Mouse (Mus musculus) adrenal gland, adult (tissue): ENCODE measurements around the gene Ovol1.

Source experiments
- DNase-seq, 2 experiments: peaks; one replicate each; pipeline ENCODE4 v3.0.0; 2022 to 2023; ENCODE audit warnings: low spot score in 1 of 2; ENCODE audit not compliant: inconsistent age in 2 of 2

Gene Ovol1

GRCm38 (mm10) chr19:5560457-5561041 lies at the start of gene Ovol1:
Ovol1 (minus strand) TSS chr19:5560646.
- peak in 1 of 2 experiments; percentile 15 for DNase-seq

DNA sequence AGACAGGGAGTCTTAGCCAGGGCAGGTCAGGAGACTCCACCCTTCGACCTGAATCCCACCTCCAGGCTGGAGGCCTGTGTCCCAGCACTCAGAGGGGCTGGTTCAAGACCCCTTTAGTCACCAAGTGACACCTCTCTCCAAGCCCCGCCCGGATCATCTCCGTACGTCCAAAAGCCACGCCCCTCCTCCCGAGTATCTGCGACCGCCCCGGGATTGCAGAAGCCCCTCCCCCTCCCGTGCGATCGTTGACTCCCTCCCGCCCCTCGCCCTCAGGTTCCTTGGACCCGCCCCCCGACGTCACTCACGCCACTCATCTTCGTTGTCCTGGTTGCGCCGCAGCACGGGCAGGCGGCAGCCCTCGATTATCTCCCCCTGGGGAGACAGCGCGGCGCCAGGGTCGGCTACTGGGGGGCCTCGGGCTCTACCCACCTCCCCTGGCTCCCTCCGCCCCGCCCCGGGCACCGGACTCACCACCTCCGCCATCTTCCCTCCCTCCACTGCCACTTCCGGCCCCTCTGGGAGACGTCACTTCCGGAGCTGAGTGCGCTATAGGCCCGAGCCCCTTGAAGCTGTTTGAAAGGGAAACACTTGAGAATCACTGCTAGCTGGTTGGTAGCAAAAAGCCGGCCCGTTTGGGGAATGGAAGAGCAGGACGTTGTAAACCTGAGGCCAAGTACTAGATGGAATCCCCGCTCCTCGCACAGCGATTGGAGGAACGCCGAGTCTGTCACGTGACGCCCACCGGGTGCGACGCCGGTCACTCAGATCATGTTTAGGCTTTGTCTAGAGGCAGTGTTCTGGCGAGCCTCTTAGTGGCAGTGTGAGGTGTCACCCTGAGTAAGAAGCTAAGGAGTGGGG lies 49.3 kb upstream of the Ovol1 start, which contains the start of gene Kat5:
Gene Kat5 (minus strand): TSS at position 691 of the 858 bp plus-strand sequence.
- DNase-seq = peak; percentile 95 to 100

DNA sequence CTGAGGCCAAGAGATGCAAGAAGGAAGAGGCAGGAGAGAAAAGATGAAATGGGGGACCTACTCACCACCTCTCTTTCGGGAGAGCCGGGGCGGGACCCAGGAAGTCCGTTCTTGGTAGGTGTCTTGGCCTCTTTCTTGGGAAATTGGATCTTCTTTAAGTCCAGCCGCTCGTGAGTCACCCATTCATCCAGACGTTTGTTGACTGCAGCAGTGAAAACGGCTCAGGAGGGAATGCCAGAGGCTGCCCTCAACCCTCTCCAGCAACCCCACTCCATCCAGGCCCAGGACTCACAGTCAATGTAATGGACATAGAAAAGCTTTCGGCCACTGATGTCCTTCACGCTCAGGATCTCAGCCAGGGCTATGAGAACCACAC lies 48.7 kb upstream of the Ovol1 start:
- DNase-seq = no peak

DNA sequence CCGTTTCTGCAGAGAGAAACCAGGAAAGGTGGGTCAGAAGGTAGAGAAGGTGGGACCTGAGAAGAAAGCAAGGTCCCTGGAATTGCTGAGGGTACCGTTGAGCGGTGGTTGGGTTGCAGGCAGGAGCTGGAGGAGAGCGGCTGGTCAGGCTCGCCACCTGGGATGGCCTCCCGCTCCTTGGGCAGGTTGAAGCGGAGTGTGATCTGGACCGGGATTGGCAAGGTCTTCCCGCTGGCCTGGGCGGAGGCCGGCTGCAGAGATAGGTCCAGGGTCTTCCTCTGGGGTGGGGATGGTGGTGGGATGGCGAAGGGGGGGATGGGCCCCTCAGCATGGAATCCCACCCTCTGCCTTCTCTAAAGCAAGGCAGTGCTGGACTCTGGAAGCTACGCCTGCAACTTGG lies 48.3 kb upstream of the Ovol1 start:
- DNase-seq = peak in 1 of 2 experiments; percentile 27

DNA sequence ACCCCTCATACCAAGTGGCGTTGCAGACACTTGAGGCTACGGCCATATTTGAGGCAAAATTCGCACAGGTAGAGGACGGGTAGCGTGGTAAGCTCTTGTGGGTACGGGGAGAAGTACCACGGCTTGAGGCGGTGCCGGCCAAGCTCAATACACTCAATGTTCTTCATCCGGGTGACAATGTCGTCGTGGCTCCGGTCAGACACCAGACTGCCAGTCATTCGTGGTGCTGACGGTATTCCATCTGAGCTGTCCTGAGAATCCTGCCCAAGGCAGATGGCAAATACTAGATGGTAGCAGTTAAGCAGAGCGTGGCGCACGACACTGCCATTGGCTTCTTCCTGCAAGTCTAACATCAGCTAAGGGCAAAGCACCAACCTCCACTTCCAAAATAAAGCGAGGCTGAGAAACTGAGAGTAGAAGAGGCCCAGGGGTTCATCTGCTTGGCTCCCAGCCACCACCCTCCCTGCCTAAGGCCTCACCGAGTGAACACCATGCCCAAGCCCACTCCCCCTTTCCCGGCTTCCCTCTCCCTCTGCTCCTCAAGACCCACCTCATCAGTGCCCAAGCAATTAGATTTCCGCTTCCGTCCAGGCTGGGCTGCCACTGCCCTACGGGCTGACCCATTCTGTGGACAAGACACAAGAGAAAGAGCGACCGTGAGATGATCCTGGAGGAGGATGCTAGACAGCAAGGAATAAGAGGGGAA lies 47.4 kb upstream of the Ovol1 start:
- DNase-seq = peak; percentile 22 to 44

GRCm38 (mm10) chr19:5606196-5606595 lies 45.8 kb upstream of the Ovol1 start:
- DNase-seq = no peak

GRCm38 (mm10) chr19:5605126-5605525 lies 44.7 kb upstream of the Ovol1 start:
- no peak for DNase-seq

GRCm38 (mm10) chr19:5603664-5604063 lies 43.2 kb upstream of the Ovol1 start:
- no peak for DNase-seq

- peak; percentile 82 to 94 for DNase-seq
Measured at GRCm38 (mm10) chr19:5601752-5602541, 41.5 kb upstream of the Ovol1 start, which contains the start of gene Rnaseh2c. Rnaseh2c (plus strand) TSS chr19:5601873.

GRCm38 (mm10) chr19:5599224-5599623 lies 38.8 kb upstream of the Ovol1 start:
- no peak for DNase-seq

- DNase-seq = no peak
Measured at GRCm38 (mm10) chr19:5591888-5592287, 31.4 kb upstream of the Ovol1 start.

DNA sequence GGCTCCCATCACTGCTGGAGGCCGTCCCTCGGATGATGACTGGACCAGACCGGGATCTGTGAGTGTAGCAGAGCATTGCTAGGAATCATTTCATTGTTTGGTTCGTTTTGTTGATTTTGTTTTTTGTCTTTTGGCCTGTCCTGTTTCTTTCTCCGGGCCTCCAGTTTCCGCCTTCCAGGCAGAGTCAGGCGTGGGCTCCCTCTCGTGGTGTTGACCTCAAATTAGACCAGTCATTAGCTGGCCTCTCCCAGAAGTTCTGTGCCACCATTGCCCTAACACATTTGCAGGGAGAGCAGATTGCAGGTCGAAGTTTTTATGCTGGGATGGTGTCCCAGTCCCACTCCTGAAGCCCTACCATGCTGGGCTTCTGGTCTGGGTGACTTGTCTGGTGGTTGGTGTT lies 28.7 kb upstream of the Ovol1 start:
- no peak for DNase-seq

GRCm38 (mm10) chr19:5581995-5582394 lies 21.5 kb upstream of the Ovol1 start:
- peak; percentile 25 to 74 for DNase-seq

- no peak for DNase-seq
Measured at GRCm38 (mm10) chr19:5580776-5581175, 20.3 kb upstream of the Ovol1 start.

- no peak for DNase-seq
Measured at GRCm38 (mm10) chr19:5579971-5580370, 19.5 kb upstream of the Ovol1 start.

DNA sequence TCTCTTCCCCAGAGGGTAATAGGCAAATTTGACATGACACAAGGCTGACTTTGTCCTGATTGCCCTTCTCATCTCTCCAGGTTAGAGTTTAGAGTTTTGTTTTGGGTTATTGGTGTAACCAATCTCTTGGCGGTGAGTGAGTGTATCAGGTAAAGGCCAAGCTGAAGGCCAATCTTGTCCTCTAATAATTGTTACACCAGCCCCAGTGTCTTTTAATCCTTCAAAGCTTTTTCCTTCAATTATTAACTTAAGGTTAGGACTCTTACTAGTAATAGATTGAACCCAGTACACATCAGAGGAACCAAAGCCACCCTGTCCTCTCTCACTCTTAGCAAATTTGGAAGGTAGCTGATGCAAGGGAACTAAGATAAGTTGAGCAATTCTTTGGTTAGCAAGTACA lies 14.9 kb upstream of the Ovol1 start:
- DNase-seq = no peak

DNA sequence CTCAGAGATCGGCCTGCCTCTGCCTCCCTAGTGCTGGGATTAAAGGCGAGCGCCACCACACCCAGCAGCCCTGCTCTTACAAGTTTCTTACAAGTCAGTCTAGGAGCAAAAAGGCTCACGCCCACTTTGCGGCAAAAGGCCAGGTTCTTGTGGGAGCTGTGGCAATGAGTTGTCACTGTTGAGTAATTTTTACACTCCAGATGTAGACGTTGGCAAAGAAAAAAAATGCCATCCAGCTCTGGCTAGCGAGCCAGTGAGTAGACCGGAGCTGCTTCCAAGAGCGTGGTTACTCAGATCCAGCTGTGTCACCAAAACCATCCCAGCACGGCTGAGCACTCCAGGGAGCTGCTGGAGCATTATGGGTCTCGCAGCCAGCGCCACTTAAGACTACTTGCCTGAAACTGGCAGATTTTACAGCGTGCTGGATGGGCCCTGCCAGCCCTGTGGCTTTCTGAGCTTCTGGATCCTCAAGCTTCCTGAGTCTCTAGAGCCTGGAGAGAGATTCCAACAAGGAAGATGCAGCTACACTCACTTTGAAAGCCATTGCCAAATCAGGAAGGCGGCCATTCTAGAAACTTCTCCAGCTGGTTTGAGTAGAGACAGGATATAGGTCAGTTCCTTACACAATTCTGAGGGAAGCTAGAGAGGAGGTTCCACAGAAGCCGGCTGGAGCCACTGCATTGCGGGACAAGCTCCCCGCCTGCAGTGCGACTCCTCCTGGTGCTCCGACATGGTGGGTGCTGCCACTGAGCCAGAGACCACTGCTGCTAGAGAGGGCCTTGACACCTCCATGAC lies 12.1 kb upstream of the Ovol1 start:
- peak; percentile 38 to 85 for DNase-seq

DNA sequence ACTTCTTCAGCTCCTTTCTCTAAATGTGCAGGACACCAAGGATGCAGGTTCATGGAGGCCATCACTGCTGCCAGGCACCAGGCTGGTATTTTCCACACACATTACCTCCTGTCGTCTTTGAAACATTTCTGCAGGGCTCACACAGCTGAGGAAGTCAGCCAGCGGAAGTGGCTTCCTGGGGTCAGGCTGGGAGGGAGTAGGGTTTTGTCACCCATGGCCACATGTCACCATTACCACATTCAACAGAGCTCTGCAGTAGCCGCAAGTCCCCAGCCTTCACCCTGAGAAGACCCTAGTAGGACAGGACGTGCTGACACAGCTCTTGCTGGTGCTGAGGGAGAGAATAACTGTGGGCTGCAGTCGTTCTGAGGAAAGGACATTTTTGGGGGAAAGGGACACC lies 11.4 kb upstream of the Ovol1 start:
- peak; percentile 51 to 72 for DNase-seq

DNA sequence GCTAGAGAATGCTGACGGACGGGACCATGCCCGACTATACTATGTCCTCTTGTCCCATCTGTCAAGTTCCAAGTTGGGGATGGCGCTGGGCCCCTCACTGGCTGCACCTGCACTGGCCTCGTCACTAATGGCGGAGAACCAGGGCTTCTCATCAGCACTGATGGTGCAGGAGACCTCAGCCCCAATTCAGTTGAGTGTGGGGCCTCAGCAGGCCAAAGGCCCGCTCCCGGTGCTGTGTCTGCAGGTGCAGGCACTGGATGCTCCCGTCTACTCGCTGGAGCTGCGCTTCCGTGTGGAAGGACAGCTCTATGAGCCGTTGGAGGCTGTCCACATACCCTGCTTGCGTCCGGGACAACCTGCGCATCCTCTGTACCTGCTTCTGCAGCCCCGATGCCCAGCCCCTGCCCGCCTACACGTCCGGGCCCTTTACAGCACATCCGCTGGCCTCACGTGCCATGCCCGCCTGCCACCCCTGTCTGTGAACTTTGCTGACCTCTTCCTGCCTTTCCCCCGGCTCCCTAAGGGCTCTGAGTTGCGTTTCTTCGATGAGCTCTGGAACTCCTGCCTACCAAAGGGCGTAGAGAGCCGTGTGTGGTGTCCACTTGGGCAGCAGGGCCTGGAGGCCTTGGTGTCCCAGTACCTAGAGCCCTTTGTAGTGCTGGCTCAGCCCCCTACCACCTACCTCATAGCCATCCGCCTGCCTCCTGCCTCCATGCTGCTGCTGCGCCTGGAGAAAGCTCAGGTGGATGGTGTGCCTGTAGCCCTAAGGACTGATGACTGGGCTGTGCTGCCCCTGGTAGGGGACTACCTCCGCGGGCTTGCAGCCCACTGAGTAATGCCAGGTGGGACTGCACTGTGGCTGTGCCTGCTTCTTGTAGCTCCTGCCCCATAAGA lies 10.2 kb upstream of the Ovol1 start:
- peak; percentile 16 to 30 for DNase-seq
